Mouse (Mus musculus): ENCODE data around the gene Ndufb7.
"Not testable (repeated sequence)": the region's sequence is repeated elsewhere in the genome, so short reads cannot be mapped to it uniquely, and the experiment has no call there.

Gene Ndufb7

GRCm38 (mm10) chr8:83566469-83567395 is at the start of gene Ndufb7:
Ndufb7 (plus strand) TSS chr8:83566671.
- peak; percentile 74 for DNase-seq (ENCODE audit: low spot score)

- DNase-seq (ENCODE audit: low spot score): no peak
These were observed 46.0 kb upstream of the Ndufb7 start for GRCm38 (mm10) chr8:83520432-83520831.

- not testable (repeated sequence) for DNase-seq (ENCODE audit: low spot score)
These were observed 45.6 kb upstream of the Ndufb7 start for GRCm38 (mm10) chr8:83520907-83521306.

GRCm38 (mm10) chr8:83521310-83521709 is 45.2 kb upstream of the Ndufb7 start:
- DNase-seq (ENCODE audit: low spot score): no peak

- no peak for DNase-seq (ENCODE audit: low spot score)
These were observed 31.7 kb upstream of the Ndufb7 start for GRCm38 (mm10) chr8:83534802-83535201.

GRCm38 (mm10) chr8:83535736-83536135 is 30.7 kb upstream of the Ndufb7 start, which contains the start of gene Olfr370:
Olfr370 (plus strand) TSS chr8:83535780.
- DNase-seq (ENCODE audit: low spot score): no peak

- DNase-seq (ENCODE audit: low spot score): no peak
These were observed 3.8 kb upstream of the Ndufb7 start for GRCm38 (mm10) chr8:83562669-83563068.

- DNase-seq (ENCODE audit: low spot score): no peak
These were observed 3.2 kb upstream of the Ndufb7 start for GRCm38 (mm10) chr8:83563246-83563645.

- no peak for DNase-seq (ENCODE audit: low spot score)
These were observed 618 bp upstream of the Ndufb7 start for GRCm38 (mm10) chr8:83565731-83566375.

- DNase-seq (ENCODE audit: low spot score): no peak
These were observed 1.2 kb downstream of the Ndufb7 start for GRCm38 (mm10) chr8:83567668-83568067.

GRCm38 (mm10) chr8:83568128-83568527 is 1.7 kb downstream of the Ndufb7 start:
- DNase-seq (ENCODE audit: low spot score): no peak

GRCm38 (mm10) chr8:83568755-83569154 is 2.3 kb downstream of the Ndufb7 start:
- DNase-seq (ENCODE audit: low spot score): no peak

- no peak for DNase-seq (ENCODE audit: low spot score)
These were observed 2.7 kb downstream of the Ndufb7 start for GRCm38 (mm10) chr8:83569165-83569564.

GRCm38 (mm10) chr8:83570272-83571000 is 4.0 kb downstream of the Ndufb7 start:
- DNase-seq (ENCODE audit: low spot score): no peak

- not testable (repeated sequence) for DNase-seq (ENCODE audit: low spot score)
These were observed 4.5 kb downstream of the Ndufb7 start for GRCm38 (mm10) chr8:83571001-83571340.

GRCm38 (mm10) chr8:83571791-83572190 is 5.3 kb downstream of the Ndufb7 start:
- DNase-seq (ENCODE audit: low spot score): no peak

GRCm38 (mm10) chr8:83572246-83572812 is 5.9 kb downstream of the Ndufb7 start:
- no peak for DNase-seq (ENCODE audit: low spot score)

- DNase-seq (ENCODE audit: low spot score): peak; percentile 32
These were observed 6.8 kb downstream of the Ndufb7 start for GRCm38 (mm10) chr8:83573140-83573875.

GRCm38 (mm10) chr8:83574631-83575315 is 8.3 kb downstream of the Ndufb7 start:
- no peak for DNase-seq (ENCODE audit: low spot score)

- no peak for DNase-seq (ENCODE audit: low spot score)
These were observed 9.4 kb downstream of the Ndufb7 start for GRCm38 (mm10) chr8:83575561-83576515.

All from spleen, adult 12 weeks (tissue).